Mouse (Mus musculus) megakaryocyte, embryonic 14.5 days (primary cell): ENCODE measurements around the gene Cacnb2.

ENCODE experiments used
- FLI1 ChIP-seq: IDR thresholded peaks from 2 replicates; pipeline ENCODE4 v1.6.1; 2012; ENCODE audit warnings: low read length, inconsistent platforms, mixed read lengths
- GATA1 ChIP-seq: IDR thresholded peaks from 3 replicates; pipeline ENCODE4 v1.6.1; 2012; ENCODE audit warnings: mixed read lengths, low read length, inconsistent platforms, borderline replicate concordance

DNA sequence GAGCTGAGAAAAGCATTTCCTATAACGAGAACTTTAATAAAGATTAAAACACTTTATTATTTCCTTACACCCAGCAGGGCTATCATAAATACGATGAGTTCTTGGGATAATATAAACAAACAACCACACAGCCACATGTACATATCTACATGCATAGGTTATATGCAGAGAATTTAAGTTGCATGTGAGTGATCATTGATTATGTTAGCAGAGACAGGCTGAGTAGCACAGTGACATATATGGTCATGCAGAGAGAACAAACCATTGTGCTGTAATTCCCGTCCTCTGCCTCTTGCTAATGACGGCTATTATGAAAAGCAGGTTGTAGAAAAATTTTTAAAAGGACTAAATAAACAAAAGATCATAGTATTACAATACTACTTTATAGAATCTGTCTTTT, 53.8 kb downstream of the Cacnb2 start:
- no peak for TF ChIP-seq GATA1
- TF ChIP-seq FLI1 = no peak
